Mouse (Mus musculus): ENCODE results near the gene St6galnac5. TPM values are rescaled to one million over a fixed set of nuclear protein-coding genes. Genes with fewer than 3 reads are reported as not detected.

St6galnac5 gene
- polyA plus RNA-seq, 1 experiment from 2014 or later = 1.7 TPM

GRCm38 (mm10) chr3:152842648-152843047 is 139.4 kb downstream of the St6galnac5 start:
- 72% methylated on average over 3 of the region's 3 CpGs for WGBS
- Histone ChIP-seq H3K9ac (no peak overlapping the region), H3K4me2 (no peak overlapping the region), H3K9me3 (no peaks in the 10 kb centered on the region), H3K36me3 (no peaks in the 10 kb centered on the region), H3K4me3 (replicated peaks) (no peak overlapping the region), H3K27me3 (replicated peaks) (no peaks in the 10 kb centered on the region), H3K27ac (no peak overlapping the region), H3K4me1 (no peaks in the 10 kb centered on the region)
- no peak for ATAC-seq (ENCODE audit: insufficient read depth, low FRiP score, low read depth)

- H3K4me2 ChIP-seq = no peak overlapping the region
- H3K9ac ChIP-seq = no peak overlapping the region
- H3K36me3 ChIP-seq = no peaks in the 10 kb centered on the region
- H3K27me3 ChIP-seq (replicated peaks) = no peaks in the 10 kb centered on the region
- H3K4me3 ChIP-seq (replicated peaks) = no peak overlapping the region
- no peaks in the 10 kb centered on the region for H3K4me1 ChIP-seq
- no peak overlapping the region for H3K27ac ChIP-seq
- WGBS = 79% methylated on average over 6 of the region's 6 CpGs
- ATAC-seq (ENCODE audit: insufficient read depth, low FRiP score, low read depth) = no peak
- H3K9me3 ChIP-seq = no peaks in the 10 kb centered on the region
These were observed 140.8 kb downstream of the St6galnac5 start for GRCm38 (mm10) chr3:152841264-152841663.

GRCm38 (mm10) chr3:152837938-152838337 is 144.1 kb downstream of the St6galnac5 start:
- Histone ChIP-seq H3K36me3 (no peaks in the 10 kb centered on the region), H3K27me3 (replicated peaks) (no peaks in the 10 kb centered on the region), H3K4me3 (replicated peaks) (no peak overlapping the region), H3K4me2 (no peak overlapping the region), H3K9ac (no peak overlapping the region), H3K4me1 (no peaks in the 10 kb centered on the region), H3K27ac (no peak overlapping the region), H3K9me3 (no peaks in the 10 kb centered on the region)
- WGBS = 81% methylated on average over 1 of the region's 1 CpGs
- no peak for ATAC-seq (ENCODE audit: insufficient read depth, low FRiP score, low read depth)

GRCm38 (mm10) chr3:152837407-152837806 is 144.6 kb downstream of the St6galnac5 start:
- H3K27me3 ChIP-seq (replicated peaks) = no peaks in the 10 kb centered on the region
- no peak overlapping the region for H3K4me3 ChIP-seq (replicated peaks)
- WGBS = 56% methylated on average over 2 of the region's 2 CpGs
- no peak overlapping the region for H3K27ac ChIP-seq
- H3K4me2 ChIP-seq = no peak overlapping the region
- H3K4me1 ChIP-seq = no peaks in the 10 kb centered on the region
- no peak overlapping the region for H3K9ac ChIP-seq
- H3K9me3 ChIP-seq = no peaks in the 10 kb centered on the region
- no peaks in the 10 kb centered on the region for H3K36me3 ChIP-seq
- no peak for ATAC-seq (ENCODE audit: insufficient read depth, low FRiP score, low read depth)

- Histone ChIP-seq H3K27ac (no peak overlapping the region), H3K9me3 (no peaks in the 10 kb centered on the region), H3K4me3 (replicated peaks) (no peak overlapping the region), H3K4me2 (no peak overlapping the region), H3K4me1 (no peaks in the 10 kb centered on the region), H3K27me3 (replicated peaks) (no peaks in the 10 kb centered on the region), H3K36me3 (no peaks in the 10 kb centered on the region), H3K9ac (no peak overlapping the region)
- 86% methylated on average over 4 of the region's 4 CpGs for WGBS
- ATAC-seq (ENCODE audit: insufficient read depth, low FRiP score, low read depth) = no peak
These were observed 149.6 kb downstream of the St6galnac5 start for GRCm38 (mm10) chr3:152832436-152832835.

- Histone ChIP-seq H3K9ac (no peak overlapping the region), H3K9me3 (no peaks in the 10 kb centered on the region), H3K4me1 (no peaks in the 10 kb centered on the region), H3K27me3 (replicated peaks) (no peaks in the 10 kb centered on the region), H3K4me2 (no peak overlapping the region), H3K36me3 (no peaks in the 10 kb centered on the region), H3K27ac (no peak overlapping the region), H3K4me3 (replicated peaks) (no peak overlapping the region)
- WGBS = 84% methylated on average over 9 of the region's 9 CpGs
- no peak for ATAC-seq (ENCODE audit: insufficient read depth, low FRiP score, low read depth)
These were observed 150.1 kb downstream of the St6galnac5 start for GRCm38 (mm10) chr3:152831974-152832373.

GRCm38 (mm10) chr3:152831377-152831776 is 150.7 kb downstream of the St6galnac5 start:
- no peak for ATAC-seq (ENCODE audit: insufficient read depth, low FRiP score, low read depth)
- no peaks in the 10 kb centered on the region for H3K27me3 ChIP-seq (replicated peaks)
- no peak overlapping the region for H3K4me2 ChIP-seq
- no peaks in the 10 kb centered on the region for H3K4me1 ChIP-seq
- no peak overlapping the region for H3K9ac ChIP-seq
- whole genome bisulfite sequencing = 78% methylated on average over 3 of the region's 3 CpGs
- no peak overlapping the region for H3K4me3 ChIP-seq (replicated peaks)
- no peaks in the 10 kb centered on the region for H3K36me3 ChIP-seq
- H3K9me3 ChIP-seq = no peaks in the 10 kb centered on the region
- no peak overlapping the region for H3K27ac ChIP-seq

- Histone ChIP-seq H3K27me3 (replicated peaks) (no peaks in the 10 kb centered on the region), H3K9me3 (no peaks in the 10 kb centered on the region), H3K9ac (no peak overlapping the region), H3K4me1 (no peaks in the 10 kb centered on the region), H3K4me3 (replicated peaks) (no peak overlapping the region), H3K36me3 (no peaks in the 10 kb centered on the region), H3K27ac (no peak overlapping the region), H3K4me2 (no peak overlapping the region)
- WGBS = 49% methylated on average over 14 of the region's 14 CpGs
- ATAC-seq (ENCODE audit: insufficient read depth, low FRiP score, low read depth) = peak; percentile 50; the same call in 1 of the 2 replicates
These were observed 160.8 kb downstream of the St6galnac5 start for GRCm38 (mm10) chr3:152821202-152821601.

- no peaks in the 10 kb centered on the region for H3K4me1 ChIP-seq
- no peaks in the 10 kb centered on the region for H3K9me3 ChIP-seq
- H3K9ac ChIP-seq = no peak overlapping the region
- no peak overlapping the region for H3K4me3 ChIP-seq (replicated peaks)
- H3K27me3 ChIP-seq (replicated peaks) = no peaks in the 10 kb centered on the region
- no peak overlapping the region for H3K27ac ChIP-seq
- 67% methylated on average over 3 of the region's 3 CpGs for WGBS
- H3K36me3 ChIP-seq = no peaks in the 10 kb centered on the region
- no peak overlapping the region for H3K4me2 ChIP-seq
- ATAC-seq (ENCODE audit: insufficient read depth, low FRiP score, low read depth) = no peak
These were observed 161.6 kb downstream of the St6galnac5 start for GRCm38 (mm10) chr3:152820406-152820805.

GRCm38 (mm10) chr3:152815110-152815509 is 166.9 kb downstream of the St6galnac5 start:
- no peaks in the 10 kb centered on the region for H3K4me1 ChIP-seq
- ATAC-seq (ENCODE audit: insufficient read depth, low FRiP score, low read depth) = no peak
- H3K27me3 ChIP-seq (replicated peaks) = no peaks in the 10 kb centered on the region
- no peak overlapping the region for H3K4me2 ChIP-seq
- H3K9ac ChIP-seq = no peak overlapping the region
- 88% methylated on average over 5 of the region's 5 CpGs for WGBS
- no peak overlapping the region for H3K4me3 ChIP-seq (replicated peaks)
- H3K36me3 ChIP-seq = no peaks in the 10 kb centered on the region
- no peak overlapping the region for H3K27ac ChIP-seq
- H3K9me3 ChIP-seq = no peaks in the 10 kb centered on the region

GRCm38 (mm10) chr3:152813905-152814304 is 168.1 kb downstream of the St6galnac5 start:
- Histone ChIP-seq H3K9ac (no peak overlapping the region), H3K4me3 (replicated peaks) (no peak overlapping the region), H3K4me1 (no peaks in the 10 kb centered on the region), H3K4me2 (no peak overlapping the region), H3K36me3 (no peaks in the 10 kb centered on the region), H3K9me3 (no peaks in the 10 kb centered on the region), H3K27me3 (replicated peaks) (no peaks in the 10 kb centered on the region), H3K27ac (no peak overlapping the region)
- ATAC-seq (ENCODE audit: insufficient read depth, low FRiP score, low read depth) = no peak
- WGBS = 58% methylated on average over 4 of the region's 4 CpGs

GRCm38 (mm10) chr3:152799738-152800431 is 182.2 kb downstream of the St6galnac5 start:
- WGBS = 78% methylated on average over 9 of the region's 9 CpGs
- no peaks in the 10 kb centered on the region for H3K4me1 ChIP-seq
- no peaks in the 10 kb centered on the region for H3K36me3 ChIP-seq
- H3K9ac ChIP-seq = no peak overlapping the region
- no peak overlapping the region for H3K27ac ChIP-seq
- ATAC-seq (ENCODE audit: insufficient read depth, low FRiP score, low read depth) = no peak
- H3K4me2 ChIP-seq = no peak overlapping the region
- no peaks in the 10 kb centered on the region for H3K9me3 ChIP-seq
- H3K4me3 ChIP-seq (replicated peaks) = no peak overlapping the region
- H3K27me3 ChIP-seq (replicated peaks) = no peaks in the 10 kb centered on the region

- H3K4me1 ChIP-seq = no peaks in the 10 kb centered on the region
- no peak overlapping the region for H3K9ac ChIP-seq
- no peaks in the 10 kb centered on the region for H3K27me3 ChIP-seq (replicated peaks)
- no peak overlapping the region for H3K4me2 ChIP-seq
- H3K27ac ChIP-seq = no peak overlapping the region
- 21% methylated on average over 2 of the region's 2 CpGs for WGBS
- H3K9me3 ChIP-seq = no peaks in the 10 kb centered on the region
- no peak overlapping the region for H3K4me3 ChIP-seq (replicated peaks)
- ATAC-seq (ENCODE audit: insufficient read depth, low FRiP score, low read depth) = no peak
- no peaks in the 10 kb centered on the region for H3K36me3 ChIP-seq
These were observed 184.7 kb downstream of the St6galnac5 start for GRCm38 (mm10) chr3:152797354-152797753.
